Mouse (Mus musculus) hindbrain, embryonic 12.5 days (tissue): ENCODE results near the gene Cep164. TPM values are rescaled to one million over a fixed set of nuclear protein-coding genes. Genes with fewer than 3 reads are reported as not detected.

Experiments used
- ATAC-seq: fragments of 200-750 bp; cut with Nextera tagmentation; 2 replicates; pipeline ENCODE4 v1.8.0; 2017; ENCODE audit warnings: moderate TSS enrichment; ENCODE audit not compliant: low FRiP score
- H3K27ac ChIP-seq: fragments of 300-500 bp; sonication (generic); 2 replicates; pipeline ENCODE4 v1.5.1; 2016; ENCODE audit warnings: mild to moderate bottlenecking
- H3K27me3 ChIP-seq: fragments of 300-500 bp; sonication (generic); 2 replicates; pipeline ENCODE4 v1.6.1; 2016; ENCODE audit warnings: mild to moderate bottlenecking
- H3K36me3 ChIP-seq: fragments of 300-500 bp; sonication (generic); 2 replicates; pipeline ENCODE4 v1.6.1; 2016; ENCODE audit warnings: mild to moderate bottlenecking
- H3K4me1 ChIP-seq: fragments of 300-500 bp; sonication (generic); 2 replicates; pipeline ENCODE4 v1.6.1; 2016
- H3K4me2 ChIP-seq: fragments of 300-500 bp; sonication (generic); replicated peaks from 2 replicates; pipeline ENCODE4 v1.6.1; 2016; ENCODE audit warnings: mild to moderate bottlenecking
- H3K4me3 ChIP-seq: fragments of 300-500 bp; sonication (generic); 2 replicates; pipeline ENCODE4 v1.5.1; 2016; ENCODE audit warnings: mild to moderate bottlenecking
- H3K9ac ChIP-seq: fragments of 300-500 bp; sonication (generic); 2 replicates; pipeline ENCODE4 v1.6.1; 2016; ENCODE audit warnings: mild to moderate bottlenecking, moderate library complexity
- H3K9me3 ChIP-seq: fragments of 300-500 bp; sonication (generic); replicated peaks from 2 replicates; pipeline ENCODE4 v1.6.1; 2016; ENCODE audit warnings: mild to moderate bottlenecking
- WGBS: fragments of 180-500 bp; shearing (Covaris S2); methylation state at CpG from one replicate; pipeline ENCODE4 v1.1.7; 2016; 5-methylcytosine and 5-hydroxymethylcytosine counted together
- polyA plus RNA-seq: library from polyadenylated mRNA; unstranded; fragments of >200 nt; fragmentation: Nextera tagmentation; extraction: Ambion mirVana; gene quantifications from 2 replicates; pipeline ENCODE4 v1.2.1, GENCODE M21; 2016

Cep164 gene
- polyA plus RNA-seq, 1 experiment from 2014 or later = 18.8 TPM

DNA sequence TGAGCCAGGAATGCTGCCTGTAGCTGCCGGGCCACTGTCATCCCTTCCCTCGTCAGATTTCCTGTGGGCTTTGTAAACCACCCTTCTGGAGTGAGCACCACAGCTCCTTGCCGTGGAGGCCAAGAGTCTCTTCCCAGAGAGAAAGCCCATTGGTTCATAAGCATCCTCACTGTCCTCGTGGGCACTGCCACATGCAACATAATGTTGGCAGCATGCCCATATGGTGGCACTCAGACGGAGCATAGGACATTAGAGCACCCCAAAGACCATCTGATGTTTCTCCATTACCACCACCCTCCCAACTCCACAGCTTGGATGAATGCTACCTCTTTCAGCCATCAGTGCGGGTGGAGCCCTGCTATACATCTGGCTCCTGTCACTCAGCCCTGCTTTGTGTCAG lies 95.2 kb downstream of the Cep164 start:
- no peak for ATAC-seq
- Histone ChIP-seq H3K27me3 (no peaks in the 10 kb centered on the region), H3K4me1 (no peaks in the 10 kb centered on the region), H3K4me3 (no peak overlapping the region), H3K4me2 (no peak overlapping the region), H3K36me3 (no peaks in the 10 kb centered on the region), H3K9ac (no peak overlapping the region), H3K9me3 (no peaks in the 10 kb centered on the region), H3K27ac (no peak overlapping the region)
- WGBS = 85% methylated on average over 6 of the region's 6 CpGs

- ATAC-seq = no peak
- Histone ChIP-seq H3K36me3 (no peaks in the 10 kb centered on the region), H3K27ac (no peak overlapping the region), H3K4me1 (no peaks in the 10 kb centered on the region), H3K4me2 (no peak overlapping the region), H3K4me3 (no peak overlapping the region), H3K9me3 (no peaks in the 10 kb centered on the region), H3K27me3 (no peaks in the 10 kb centered on the region), H3K9ac (no peak overlapping the region)
- 84% methylated on average over 5 of the region's 5 CpGs for WGBS
Observed at GRCm38 (mm10) chr9:45731851-45732250, 96.6 kb downstream of the Cep164 start.

DNA sequence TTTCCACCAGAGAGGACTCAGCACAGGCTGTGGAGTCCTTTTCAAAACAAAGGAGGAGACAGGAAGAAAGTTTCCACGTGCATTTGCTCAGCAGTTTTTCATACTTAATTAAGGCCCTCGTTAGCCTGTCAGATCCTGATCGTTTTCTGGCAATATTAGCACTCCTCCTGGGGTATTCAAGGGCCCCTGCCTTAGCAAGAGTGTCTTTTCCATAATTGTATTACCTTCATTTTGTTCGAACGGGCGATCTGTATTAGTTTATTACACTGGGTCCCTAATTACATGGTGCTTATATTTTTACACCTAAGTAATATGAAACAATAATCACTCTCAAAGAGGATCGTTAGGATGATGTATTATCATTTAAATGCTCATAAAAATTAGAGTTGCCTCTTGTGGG lies 108.5 kb downstream of the Cep164 start:
- H3K4me3 ChIP-seq = no peak overlapping the region
- no peaks in the 10 kb centered on the region for H3K9me3 ChIP-seq
- H3K4me1 ChIP-seq = no peaks in the 10 kb centered on the region
- H3K27ac ChIP-seq = no peak overlapping the region
- H3K9ac ChIP-seq = no peak overlapping the region
- ATAC-seq = no peak
- no peak overlapping the region for H3K4me2 ChIP-seq
- WGBS = 72% methylated on average over 7 of the region's 7 CpGs
- no peaks in the 10 kb centered on the region for H3K36me3 ChIP-seq
- H3K27me3 ChIP-seq = no peaks in the 10 kb centered on the region

Other genes with a start within 250 kb of the Cep164 start
- 40.2 and 41.5 TPM in 2 replicates for gene Bace1, start 9.9 kb upstream of the Cep164 start, polyA plus RNA-seq
- 27.1 and 30.6 TPM in 2 replicates for gene Pcsk7, start 77.8 kb upstream of the Cep164 start, polyA plus RNA-seq
- gene Rnf214, start 78.2 kb upstream of the Cep164 start, polyA plus RNA-seq = 93.2 and 95.3 TPM in 2 replicates
- gene Tagln, start 107.4 kb upstream of the Cep164 start, polyA plus RNA-seq = 19.2 and 23.0 TPM in 2 replicates
- 43.2 and 46.4 TPM in 2 replicates for gene Sidt2, start 126.6 kb upstream of the Cep164 start, polyA plus RNA-seq
- gene Pafah1b2, start 184.0 kb upstream of the Cep164 start, polyA plus RNA-seq = 290 and 303 TPM in 2 replicates
- 13.9 and 14.7 TPM in 2 replicates for gene Sik3, start 184.1 kb upstream of the Cep164 start, polyA plus RNA-seq